Mouse (Mus musculus) MEL (cell line): ENCODE results near the gene Gk5.

Experiments
- CHD2 ChIP-seq: IDR thresholded peaks from 2 replicates; pipeline ENCODE4 v1.6.1; 2011; ENCODE audit warnings: low read length, improper control_type of control experiment
- CTCF ChIP-seq, 3 experiments: IDR thresholded peaks in 2 of 3; conservative IDR thresholded peaks in 1 of 3; 2 replicates each; pipeline ENCODE4 v1.5.1; 2011 to 2012; ENCODE audit warnings: low read length in 3 of 3, low read depth in 2 of 3, mild to moderate bottlenecking in 2 of 3, improper control_type of control experiment in 1 of 3, inconsistent platforms in 1 of 3, mixed read lengths in 1 of 3, moderate library complexity in 1 of 3; ENCODE audit not compliant: control insufficient read depth in 1 of 3, insufficient read depth in 1 of 3, poor library complexity in 1 of 3, severe bottlenecking in 1 of 3
- E2F4 ChIP-seq: IDR thresholded peaks from 2 replicates; pipeline ENCODE4 v1.6.1; 2011; ENCODE audit warnings: low read depth, low read length, improper control_type of control experiment, borderline replicate concordance
- MAFK ChIP-seq: IDR thresholded peaks from 2 replicates; pipeline ENCODE4 v1.6.1; 2011; ENCODE audit warnings: low read depth, mild to moderate bottlenecking, low read length, improper control_type of control experiment, borderline replicate concordance
- POLR2A ChIP-seq, 2 experiments: IDR thresholded peaks; 2 replicates each; pipeline ENCODE4 v1.6.1; 2011 to 2012; ENCODE audit warnings: low read length in 2 of 2, mild to moderate bottlenecking in 2 of 2, control low read depth in 1 of 2, improper control_type of control experiment in 1 of 2, low read depth in 1 of 2, moderate library complexity in 1 of 2; ENCODE audit not compliant: control insufficient read depth in 1 of 2, insufficient read depth in 1 of 2, poor library complexity in 1 of 2
- TCF12 ChIP-seq: IDR thresholded peaks from 2 replicates; pipeline ENCODE4 v1.6.1; 2014; ENCODE audit warnings: low read depth, mild to moderate bottlenecking, inconsistent platforms, low read length, improper control_type of control experiment, moderate library complexity
- ZKSCAN1 ChIP-seq: IDR thresholded peaks from 2 replicates; pipeline ENCODE4 v1.6.1; 2012; ENCODE audit warnings: low read depth, mild to moderate bottlenecking, inconsistent platforms, low read length, improper control_type of control experiment, moderate library complexity

GRCm38 (mm10) chr9:96223302-96223701 lies 104.1 kb downstream of the Gk5 start:
- TF ChIP-seq CTCF (IDR thresholded peaks at IDR 0.05 in 2 of 3, conservative IDR thresholded peaks at IDR 0.05 in 1 of 3; ENCODE audit: control insufficient read depth in 1 of 3, insufficient read depth in 1 of 3, low read depth in 2 of 3, low read length in 3 of 3, poor library complexity in 1 of 3, severe bottlenecking in 1 of 3) (no peak), E2F4 (no peak), ZKSCAN1 (no peak), MAFK (no peak), POLR2A (IDR thresholded peaks at IDR 0.05; ENCODE audit: control insufficient read depth in 1 of 2, insufficient read depth in 1 of 2, low read depth in 1 of 2, low read length in 2 of 2, poor library complexity in 1 of 2) (no peak), TCF12 (no peak), CHD2 (no peak)
